Comparison of ENCODE assay signal across 8 mouse cellular contexts in the genomic region with DNA sequence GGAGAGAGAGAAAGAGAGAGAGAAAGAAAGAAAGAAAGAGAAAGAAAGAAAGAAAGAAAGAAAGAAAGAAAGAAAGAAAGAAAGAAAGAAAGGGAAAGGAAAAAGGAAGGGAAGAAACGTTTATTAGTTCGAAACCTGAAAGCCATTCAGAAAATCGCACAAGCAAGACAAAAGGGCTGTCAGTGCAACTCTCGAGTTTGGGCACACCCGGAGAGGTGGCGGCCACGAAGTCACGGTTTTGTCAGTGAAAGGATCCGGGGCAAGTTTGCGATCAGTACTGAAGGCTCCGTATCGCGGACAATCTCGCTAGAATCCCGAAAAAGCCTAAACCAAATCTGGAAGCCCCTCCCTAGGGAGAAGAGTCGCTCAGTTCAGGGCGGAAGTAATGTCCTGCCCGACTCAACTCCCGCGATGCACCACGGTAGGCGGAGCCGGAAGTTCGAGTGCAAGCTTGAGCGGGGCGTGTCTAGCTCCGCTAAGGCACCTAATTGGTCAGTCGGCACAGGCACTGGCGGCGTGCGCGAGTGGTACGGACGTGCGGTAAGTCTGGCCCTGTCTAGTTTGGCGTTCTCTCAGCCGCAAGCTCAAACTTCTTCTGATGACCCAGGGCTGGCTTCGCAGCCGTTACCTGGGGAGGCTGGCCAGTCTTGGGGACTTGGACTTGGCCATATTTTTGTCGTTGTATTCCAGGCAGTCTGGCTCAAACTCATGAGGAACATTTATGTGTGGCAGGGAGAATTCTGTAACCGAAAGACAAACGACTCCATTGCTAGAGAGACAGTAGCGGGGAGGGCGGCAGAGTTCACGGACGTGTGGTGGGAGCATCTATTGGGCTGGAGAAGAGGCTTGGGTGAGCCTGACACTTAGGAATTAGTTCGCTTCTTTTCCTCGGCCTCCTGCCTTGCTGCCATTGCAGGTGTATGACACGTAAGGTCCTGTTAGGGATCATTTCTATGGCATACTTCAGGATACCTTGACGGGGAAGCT. TPM values are rescaled to one million over a fixed set of nuclear protein-coding genes. Genes with fewer than 3 reads are reported as not detected.
DNase-seq lines count a peak whose midpoint lies in the region; ATAC-seq lines count a peak whose summit lies in the region.

A gene (plus strand): TSS at position 465 of the 987 bp plus-strand sequence.

- H3K4me3 ChIP-seq in brown adipose tissue, adult 24 weeks (ENCODE audit: insufficient read depth, low read depth, low read length): peak within 1 kb of the TSS; percentile 91
- H3K4me3 ChIP-seq in heart, embryonic 13.5 days: peak within 1 kb of the TSS; percentile 68
- H3K4me3 ChIP-seq in liver, embryonic 12.5 days: peak within 1 kb of the TSS; percentile 69
- peak within 1 kb of the TSS; percentile 67 for H3K4me3 ChIP-seq in stomach, embryonic 15.5 days (replicated peaks)

- H3K9ac ChIP-seq in heart, embryonic 13.5 days: peak within 1 kb of the TSS; percentile 89
- H3K9ac ChIP-seq in liver, embryonic 12.5 days: peak within 1 kb of the TSS; percentile 75
- H3K9ac ChIP-seq in stomach, embryonic 15.5 days: peak within 1 kb of the TSS; percentile 47

- ATAC-seq in heart, embryonic 13.5 days (ENCODE audit: extremely low read depth, insufficient number of reproducible peaks, low FRiP score, low TSS enrichment): peak; percentile 100
- peak; percentile 100 for ATAC-seq in liver, embryonic 12.5 days
- peak; percentile 100 for ATAC-seq in stomach, embryonic 15.5 days (ENCODE audit: insufficient read depth, low FRiP score, low read depth)

- H3K36me3 ChIP-seq in heart, embryonic 13.5 days: peaks cover 3% of the 10 kb centered on the region
- H3K36me3 ChIP-seq in liver, embryonic 12.5 days: no peaks in the 10 kb centered on the region
- H3K36me3 ChIP-seq in stomach, embryonic 15.5 days: no peaks in the 10 kb centered on the region

- H3K27me3 ChIP-seq in heart, embryonic 13.5 days (replicated peaks): no peaks in the 10 kb centered on the region
- no peaks in the 10 kb centered on the region for H3K27me3 ChIP-seq in liver, embryonic 12.5 days (replicated peaks)
- no peaks in the 10 kb centered on the region for H3K27me3 ChIP-seq in stomach, embryonic 15.5 days (replicated peaks)

- DNase-seq in CD4-positive, CD25-positive, alpha-beta regulatory T cell, adult 2 months (ENCODE audit: low read depth, low spot score): peak; percentile 99
- DNase-seq in fat pad, adult 2 months (ENCODE audit: extremely low read depth, low read depth, low spot score): peak; percentile 76
- peak; percentile 99 for DNase-seq in kidney, postnatal 10 days
- peak; percentile 95 to 96 for DNase-seq in natural killer cell, adult 2 months (ENCODE audit: low spot score in 2 of 2)

- H3K4me2 ChIP-seq in heart, embryonic 13.5 days: peak within 1 kb of the TSS; percentile 91
- peak within 1 kb of the TSS; percentile 87 for H3K4me2 ChIP-seq in liver, embryonic 12.5 days
- H3K4me2 ChIP-seq in stomach, embryonic 15.5 days: peak within 1 kb of the TSS; percentile 78

- no peaks in the 10 kb centered on the region for H3K9me3 ChIP-seq in heart, embryonic 13.5 days
- H3K9me3 ChIP-seq in liver, embryonic 12.5 days (replicated peaks): no peaks in the 10 kb centered on the region
- no peaks in the 10 kb centered on the region for H3K9me3 ChIP-seq in stomach, embryonic 15.5 days

- under 1% methylated on average over 50 of the region's 50 CpGs for WGBS in heart, embryonic 13.5 days
- under 1% methylated on average over 50 of the region's 50 CpGs for WGBS in liver, embryonic 12.5 days (ENCODE audit: insufficient replicate concordance)
- WGBS in stomach, embryonic 15.5 days: under 1% methylated on average over 50 of the region's 50 CpGs

- no peaks in the 10 kb centered on the region for H3K4me1 ChIP-seq in brown adipose tissue, adult 24 weeks (ENCODE audit: control insufficient read depth, insufficient read depth, insufficient read length, low read length)
- peaks cover 11% of the 10 kb centered on the region for H3K4me1 ChIP-seq in heart, embryonic 13.5 days
- H3K4me1 ChIP-seq in liver, embryonic 12.5 days: peaks cover 21% of the 10 kb centered on the region
- peaks cover 5% of the 10 kb centered on the region; the same call in 1 of the 2 replicates for H3K4me1 ChIP-seq in stomach, embryonic 15.5 days

- peak within 1 kb of the TSS; percentile 93 for H3K27ac ChIP-seq in brown adipose tissue, adult 24 weeks (replicated peaks; ENCODE audit: low read depth, low read length)
- peak within 1 kb of the TSS; percentile 92 for H3K27ac ChIP-seq in heart, embryonic 13.5 days (replicated peaks)
- H3K27ac ChIP-seq in liver, embryonic 12.5 days: peak within 1 kb of the TSS; percentile 87
- H3K27ac ChIP-seq in stomach, embryonic 15.5 days: peak within 1 kb of the TSS; percentile 59

RNA-seq across cellular contexts. Expression of the gene that starts here (rescaled TPM):
- 9.4 and 10.9 TPM in 2 replicates for polyA plus RNA-seq in brown adipose tissue, adult 24 weeks (2012; ENCODE audit: insufficient read depth, insufficient read length, missing spikeins)
- 17.4 and 17.8 TPM in 2 replicates for polyA plus RNA-seq in heart, embryonic 13.5 days (2015; fragmentation: Nextera tagmentation; extraction: Ambion mirVana)
- polyA plus RNA-seq in liver, embryonic 12.5 days (2016; fragmentation: Nextera tagmentation; extraction: Ambion mirVana): 13.2 and 13.6 TPM in 2 replicates
- polyA plus RNA-seq in stomach, embryonic 15.5 days (2015; fragmentation: Nextera tagmentation; extraction: Ambion mirVana): 18.5 and 19.0 TPM in 2 replicates

Comparison
In these comparisons a context has a peak if more than half of its experiments do, and no peak if none do; other contexts are left out.
1. Peak in every context shown above with its lines: DNase-seq, ATAC-seq, H3K4me3 ChIP-seq and H3K27ac ChIP-seq.